Mouse (Mus musculus): Measurements from ENCODE around the gene Diaph3. TPM values are rescaled to one million over a fixed set of nuclear protein-coding genes. Genes with fewer than 3 reads are reported as not detected.

Gene Diaph3
- polyA plus RNA-seq, 1 experiment from 2014 or later: 7.5 TPM

DNA sequence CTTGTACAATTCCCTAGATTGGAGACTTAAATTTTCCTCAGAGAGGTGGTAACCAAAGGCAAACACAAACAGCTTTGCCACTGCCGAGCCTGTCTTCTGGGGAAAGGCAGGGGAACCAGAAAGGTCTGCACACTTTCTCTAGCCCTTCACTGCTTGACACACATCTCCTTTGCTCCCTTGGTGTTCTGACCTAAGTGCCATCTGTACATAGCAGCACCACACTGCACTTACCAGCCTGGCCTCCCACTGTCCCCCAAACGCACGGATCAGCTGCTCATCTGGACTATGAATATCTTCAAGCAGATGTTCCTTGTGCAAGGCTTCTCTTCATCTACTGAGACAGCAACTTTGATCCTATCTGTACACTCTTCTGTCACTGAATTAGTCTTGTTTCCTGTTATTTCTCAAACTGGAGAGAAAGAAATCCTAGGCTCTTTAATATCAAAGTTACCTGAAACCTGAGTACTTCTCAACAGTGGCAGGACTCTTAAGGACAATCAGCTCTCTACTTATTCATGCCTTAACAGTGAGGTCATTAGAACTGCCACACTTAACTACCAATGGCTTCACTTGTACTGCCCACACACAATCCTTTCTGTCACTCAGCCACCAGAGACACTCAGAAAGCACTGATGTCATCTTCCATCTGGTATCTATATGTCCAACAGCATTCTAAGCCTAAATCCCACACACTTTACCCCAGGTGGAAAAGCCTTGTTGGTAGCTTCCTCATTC lies 251.8 kb downstream of the Diaph3 start:
- 84% methylated on average over 3 of the region's 3 CpGs for WGBS (ENCODE audit: insufficient replicate concordance)
- no peak for TF ChIP-seq CTCF (IDR thresholded peaks at IDR 0.05; ENCODE audit: low read depth)
- no peaks in the 10 kb centered on the region for H3K9me3 ChIP-seq (ENCODE audit: low read length)
- H3K36me3 ChIP-seq (replicated peaks; ENCODE audit: insufficient read depth, low read length): no peaks in the 10 kb centered on the region
- no peak for ATAC-seq
- DNase-seq: no peak
- H3K4me3 ChIP-seq (ENCODE audit: low read depth, low read length): no peak overlapping the region
- no peaks in the 10 kb centered on the region for H3K4me1 ChIP-seq (ENCODE audit: insufficient read depth)
- no peak overlapping the region for H3K4me2 ChIP-seq (ENCODE audit: low read depth, low read length)
- no peaks in the 10 kb centered on the region for H3K27me3 ChIP-seq (ENCODE audit: insufficient read depth, low read length)
- H3K27ac ChIP-seq (ENCODE audit: low read depth): no peak overlapping the region
- H3K9ac ChIP-seq (replicated peaks): no peak overlapping the region

DNA sequence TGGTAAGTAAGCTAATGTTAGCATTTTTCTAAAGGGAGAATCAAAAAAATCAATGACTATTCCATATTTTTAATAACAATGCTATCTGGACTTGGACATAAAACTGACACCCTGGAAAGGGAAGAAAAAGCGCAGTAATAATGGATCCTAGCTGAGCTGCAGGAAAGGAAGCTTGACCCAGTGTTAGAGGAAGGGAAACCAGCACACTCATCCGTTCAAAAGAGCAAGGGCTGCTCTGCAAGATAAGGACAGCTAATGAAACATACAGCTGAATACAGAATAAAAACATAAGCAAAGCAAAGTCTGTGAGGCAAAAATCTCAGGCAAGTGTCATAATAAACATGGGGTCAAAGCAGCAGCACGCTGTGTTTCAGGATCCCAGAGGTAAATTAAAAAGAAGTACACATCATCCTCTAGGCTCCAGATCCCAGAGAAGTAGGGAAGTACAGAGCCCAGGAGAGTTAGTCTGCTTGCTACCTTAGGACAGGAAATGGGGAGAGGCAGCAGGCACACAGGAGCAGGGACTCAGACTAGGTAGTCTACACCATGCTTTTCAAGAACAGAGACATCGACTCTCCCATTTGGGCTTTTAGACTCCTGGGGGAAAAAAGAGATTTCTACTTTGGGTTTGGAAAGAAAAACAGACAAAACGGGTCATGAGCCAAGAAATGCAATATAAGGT lies 255.5 kb downstream of the Diaph3 start:
- Histone ChIP-seq H3K4me2 (ENCODE audit: low read depth, low read length) (no peak overlapping the region), H3K9ac (replicated peaks) (no peak overlapping the region), H3K36me3 (replicated peaks; ENCODE audit: insufficient read depth, low read length) (no peaks in the 10 kb centered on the region), H3K4me1 (ENCODE audit: insufficient read depth) (no peaks in the 10 kb centered on the region), H3K27me3 (ENCODE audit: insufficient read depth, low read length) (no peaks in the 10 kb centered on the region), H3K9me3 (ENCODE audit: low read length) (no peaks in the 10 kb centered on the region), H3K27ac (ENCODE audit: low read depth) (no peak overlapping the region), H3K4me3 (ENCODE audit: low read depth, low read length) (no peak overlapping the region)
- DNase-seq: no peak
- 58% methylated on average over 5 of the region's 5 CpGs for WGBS (ENCODE audit: insufficient replicate concordance)
- ATAC-seq: no peak
- TF ChIP-seq CTCF (IDR thresholded peaks at IDR 0.05; ENCODE audit: low read depth) (no peak), EP300 (IDR thresholded peaks at IDR 0.05; ENCODE audit: low read depth) (no peak)

DNA sequence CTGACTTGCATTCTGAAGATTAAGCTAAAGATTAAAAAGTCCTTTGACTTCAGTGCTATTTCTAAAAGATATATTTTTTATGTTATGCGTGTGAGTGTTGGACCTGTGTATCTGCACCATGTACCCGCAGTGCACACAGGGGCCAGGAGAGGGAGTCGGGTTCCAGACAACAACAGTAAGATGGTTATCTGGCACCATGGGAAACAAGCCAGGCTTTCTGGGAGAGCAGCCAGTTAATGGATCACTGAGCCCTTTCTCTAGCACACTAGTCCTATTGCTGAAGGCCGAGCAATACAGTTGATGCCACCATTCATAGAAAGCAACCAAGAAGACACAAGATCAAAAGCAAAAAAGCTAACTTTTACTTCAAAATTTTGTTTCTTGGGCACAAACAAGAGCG lies 271.5 kb downstream of the Diaph3 start:
- Histone ChIP-seq H3K9ac (replicated peaks) (no peak overlapping the region), H3K27ac (ENCODE audit: low read depth) (no peak overlapping the region), H3K9me3 (ENCODE audit: low read length) (no peaks in the 10 kb centered on the region), H3K36me3 (replicated peaks; ENCODE audit: insufficient read depth, low read length) (no peaks in the 10 kb centered on the region; the same call in 1 of the 2 replicates), H3K4me2 (ENCODE audit: low read depth, low read length) (no peak overlapping the region), H3K27me3 (ENCODE audit: insufficient read depth, low read length) (no peaks in the 10 kb centered on the region), H3K4me1 (ENCODE audit: insufficient read depth) (no peaks in the 10 kb centered on the region), H3K4me3 (ENCODE audit: low read depth, low read length) (no peak overlapping the region)
- TF ChIP-seq EP300 (IDR thresholded peaks at IDR 0.05; ENCODE audit: low read depth) (no peak), CTCF (IDR thresholded peaks at IDR 0.05; ENCODE audit: low read depth) (peak; percentile 66)
- ATAC-seq (peak; percentile 66), DNase-seq (peak; percentile 69)
- WGBS (ENCODE audit: insufficient replicate concordance): 86% methylated on average over 5 of the region's 5 CpGs

DNA sequence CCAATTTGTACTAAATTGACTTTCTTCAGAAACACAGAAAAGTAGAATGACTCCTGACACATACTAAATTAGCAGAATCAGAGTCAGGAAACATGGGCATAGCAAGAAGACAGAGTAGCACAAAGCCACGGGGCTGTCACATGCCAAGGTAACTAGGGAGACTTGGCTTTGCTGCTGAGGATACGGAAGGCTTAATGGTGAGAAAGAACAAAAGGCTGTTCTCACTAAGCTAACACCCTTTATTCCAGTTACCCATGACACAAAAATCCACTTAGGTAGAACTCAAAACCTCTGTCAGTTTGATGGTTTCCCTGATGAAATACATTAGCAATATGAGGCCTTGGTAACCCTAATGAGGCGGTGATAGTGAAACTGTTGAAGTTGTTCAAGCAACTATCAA lies 273.9 kb downstream of the Diaph3 start:
- H3K4me1 ChIP-seq (ENCODE audit: insufficient read depth): no peaks in the 10 kb centered on the region
- no peak overlapping the region for H3K4me2 ChIP-seq (ENCODE audit: low read depth, low read length)
- DNase-seq: no peak
- H3K9ac ChIP-seq (replicated peaks): no peak overlapping the region
- H3K9me3 ChIP-seq (ENCODE audit: low read length): no peaks in the 10 kb centered on the region
- no peak for TF ChIP-seq EP300 (IDR thresholded peaks at IDR 0.05; ENCODE audit: low read depth)
- TF ChIP-seq CTCF (IDR thresholded peaks at IDR 0.05; ENCODE audit: low read depth): no peak
- H3K27me3 ChIP-seq (ENCODE audit: insufficient read depth, low read length): no peaks in the 10 kb centered on the region
- H3K4me3 ChIP-seq (ENCODE audit: low read depth, low read length): no peak overlapping the region
- 90% methylated on average over 3 of the region's 3 CpGs for WGBS (ENCODE audit: insufficient replicate concordance)
- ATAC-seq: no peak
- no peak overlapping the region for H3K27ac ChIP-seq (ENCODE audit: low read depth)
- H3K36me3 ChIP-seq (replicated peaks; ENCODE audit: insufficient read depth, low read length): no peaks in the 10 kb centered on the region; the same call in 1 of the 2 replicates

DNA sequence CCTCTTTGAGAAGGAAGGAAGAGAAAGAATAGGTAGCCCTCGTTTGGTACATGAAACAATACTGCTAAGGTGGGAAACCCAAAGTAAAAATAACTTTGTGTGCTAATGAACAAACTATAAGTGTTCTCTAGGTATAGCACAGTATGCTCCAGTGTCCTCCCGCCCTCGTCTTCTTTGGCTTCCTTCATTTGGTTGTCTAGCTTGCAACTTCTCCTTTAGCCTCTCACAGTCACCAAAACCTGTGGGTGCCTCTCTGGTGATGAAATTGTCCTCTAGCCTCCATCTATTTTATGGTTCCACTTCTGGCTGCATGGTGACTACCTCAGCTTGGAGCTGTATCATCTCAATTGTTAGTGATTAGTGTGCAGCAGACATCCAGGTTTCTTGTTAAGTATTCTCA lies 277.0 kb downstream of the Diaph3 start:
- DNase-seq: no peak
- H3K9ac ChIP-seq (replicated peaks): no peak overlapping the region
- TF ChIP-seq EP300 (IDR thresholded peaks at IDR 0.05; ENCODE audit: low read depth): no peak
- no peak for TF ChIP-seq CTCF (IDR thresholded peaks at IDR 0.05; ENCODE audit: low read depth)
- no peak overlapping the region for H3K27ac ChIP-seq (ENCODE audit: low read depth)
- WGBS (ENCODE audit: insufficient replicate concordance): 78% methylated on average over 3 of the region's 3 CpGs
- no peaks in the 10 kb centered on the region; the same call in 1 of the 2 replicates for H3K36me3 ChIP-seq (replicated peaks; ENCODE audit: insufficient read depth, low read length)
- ATAC-seq: no peak
- H3K4me1 ChIP-seq (ENCODE audit: insufficient read depth): no peaks in the 10 kb centered on the region
- H3K27me3 ChIP-seq (ENCODE audit: insufficient read depth, low read length): no peaks in the 10 kb centered on the region
- H3K9me3 ChIP-seq (ENCODE audit: low read length): no peaks in the 10 kb centered on the region
- H3K4me3 ChIP-seq (ENCODE audit: low read depth, low read length): no peak overlapping the region
- no peak overlapping the region for H3K4me2 ChIP-seq (ENCODE audit: low read depth, low read length)

DNA sequence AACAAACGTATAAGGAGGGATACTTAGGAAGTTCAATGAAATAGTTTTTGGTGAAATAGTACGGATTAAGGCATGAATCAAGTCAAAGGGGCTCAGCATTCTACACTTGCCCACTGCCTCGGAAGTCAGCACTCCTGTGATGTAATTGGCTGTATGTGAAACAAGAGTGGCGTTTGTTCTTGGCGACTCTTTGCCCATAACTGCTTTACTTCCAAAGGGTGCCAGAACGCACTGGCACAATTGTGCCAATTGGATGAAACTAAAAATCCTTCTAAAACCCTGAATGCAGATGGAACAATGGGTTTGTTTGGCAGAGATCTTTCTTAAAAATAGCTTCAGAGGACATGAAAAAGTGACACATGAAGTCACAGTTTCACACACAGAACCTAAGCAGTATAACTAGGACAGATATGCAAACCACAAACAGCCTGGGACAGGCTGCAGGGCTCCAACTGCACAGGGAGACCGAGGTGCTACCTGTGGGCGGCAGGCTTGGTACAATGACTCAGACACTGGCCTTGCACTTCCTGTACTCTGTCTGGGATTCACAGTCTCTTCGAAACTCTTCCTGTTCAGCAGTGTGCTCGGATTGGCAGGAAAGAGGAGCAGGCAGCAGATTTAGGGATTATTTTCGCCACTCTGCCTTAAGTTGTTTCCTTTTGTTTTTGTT lies 279.6 kb downstream of the Diaph3 start:
- ATAC-seq (no peak), DNase-seq (no peak)
- Histone ChIP-seq H3K9me3 (ENCODE audit: low read length) (no peaks in the 10 kb centered on the region), H3K36me3 (replicated peaks; ENCODE audit: insufficient read depth, low read length) (no peaks in the 10 kb centered on the region; the same call in 1 of the 2 replicates), H3K9ac (replicated peaks) (no peak overlapping the region), H3K27me3 (ENCODE audit: insufficient read depth, low read length) (no peaks in the 10 kb centered on the region), H3K4me2 (ENCODE audit: low read depth, low read length) (no peak overlapping the region), H3K4me3 (ENCODE audit: low read depth, low read length) (no peak overlapping the region), H3K27ac (ENCODE audit: low read depth) (no peak overlapping the region), H3K4me1 (ENCODE audit: insufficient read depth) (no peaks in the 10 kb centered on the region)
- TF ChIP-seq CTCF (IDR thresholded peaks at IDR 0.05; ENCODE audit: low read depth) (no peak), EP300 (IDR thresholded peaks at IDR 0.05; ENCODE audit: low read depth) (no peak)
- 73% methylated on average over 11 of the region's 11 CpGs for WGBS (ENCODE audit: insufficient replicate concordance)
